Mouse (Mus musculus) yolk sac, embryonic 10.5 days (tissue): ENCODE data around the gene Gfral.
A peak's percentile ranks its signal among the peaks of the same experiment; 100 is the strongest.

ENCODE experiments used
- DNase-seq: peaks from one replicate; pipeline ENCODE4 v3.0.0-alpha.2; 2017; ENCODE audit warnings: low spot score

Gene Gfral

GRCm38 (mm10) chr9:76213557-76213956 lies at the start of gene Gfral:
Gene Gfral (minus strand): TSS chr9:76213657.
- no peak for DNase-seq

DNA sequence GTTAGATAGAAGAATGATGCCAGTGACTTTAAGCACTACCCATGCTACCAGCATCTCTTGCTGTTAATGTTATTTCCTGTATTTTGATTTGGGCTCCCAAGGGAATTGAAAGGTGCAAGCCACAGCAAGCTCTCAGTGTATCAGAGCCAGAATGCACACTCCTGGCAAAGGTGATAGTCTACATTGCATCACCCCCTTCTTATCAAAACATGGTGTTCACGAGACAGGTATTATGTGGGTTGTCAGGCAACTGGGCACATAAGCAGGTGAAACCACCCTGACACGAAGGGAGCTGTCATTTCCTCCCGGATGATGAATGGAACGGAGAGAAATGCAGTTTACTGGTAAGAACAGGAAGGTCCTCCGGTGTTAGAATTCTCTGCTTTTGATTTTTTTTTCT lies 44.3 kb upstream of the Gfral start:
- no peak for DNase-seq

GRCm38 (mm10) chr9:76252544-76252943 lies 39.1 kb upstream of the Gfral start:
- DNase-seq = no peak

DNA sequence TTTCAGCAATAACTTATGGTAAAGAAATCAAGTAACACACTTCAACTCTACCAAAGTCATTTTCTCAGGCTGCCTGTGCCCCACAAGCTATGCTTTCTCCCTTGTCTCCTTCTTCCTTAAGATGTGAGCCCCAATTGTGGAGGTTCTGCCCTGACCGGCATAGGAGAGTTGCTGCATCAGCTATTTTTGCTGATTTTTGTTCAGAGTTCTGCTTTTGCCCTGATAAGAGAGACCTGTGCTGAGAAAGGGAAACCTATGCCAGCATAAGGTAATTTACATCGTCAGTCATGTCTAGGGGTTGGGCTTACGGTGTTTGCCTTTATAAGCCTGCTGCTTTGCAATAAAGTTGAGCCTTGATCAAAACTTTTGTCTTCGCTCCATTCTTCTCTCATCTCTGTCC lies 38.7 kb upstream of the Gfral start:
- no peak for DNase-seq

GRCm38 (mm10) chr9:76242322-76242721 lies 28.9 kb upstream of the Gfral start:
- no peak for DNase-seq

GRCm38 (mm10) chr9:76237946-76238345 lies 24.5 kb upstream of the Gfral start:
- DNase-seq = no peak

- DNase-seq = no peak
These were observed 23.8 kb upstream of the Gfral start for GRCm38 (mm10) chr9:76237243-76237642.

- peak; percentile 61 for DNase-seq
These were observed 23.2 kb upstream of the Gfral start for GRCm38 (mm10) chr9:76236626-76237025.

GRCm38 (mm10) chr9:76235945-76236503 lies 22.6 kb upstream of the Gfral start:
- DNase-seq = peak; percentile 71

DNA sequence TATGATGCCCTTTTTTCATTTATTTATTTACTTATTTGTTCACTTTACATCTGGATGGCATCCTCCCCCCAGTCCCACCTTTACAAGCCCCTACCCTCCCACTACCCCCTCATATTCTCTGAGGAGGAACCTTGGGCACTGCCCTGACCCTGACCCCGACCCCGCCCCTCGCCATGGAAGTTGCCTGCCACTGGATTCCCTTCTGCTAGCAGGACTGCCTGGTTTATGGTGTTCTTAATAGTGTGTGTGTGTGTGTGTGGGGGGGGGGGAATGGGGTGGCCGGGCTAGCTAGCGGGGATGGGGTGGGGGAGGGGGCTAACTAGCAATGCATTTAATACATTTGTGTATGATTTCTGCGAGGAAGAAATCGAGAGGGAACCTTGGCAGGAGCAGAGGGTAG lies 21.4 kb upstream of the Gfral start:
- peak; percentile 24 for DNase-seq

- no peak for DNase-seq
These were observed 16.9 kb upstream of the Gfral start for GRCm38 (mm10) chr9:76230400-76230799.

DNA sequence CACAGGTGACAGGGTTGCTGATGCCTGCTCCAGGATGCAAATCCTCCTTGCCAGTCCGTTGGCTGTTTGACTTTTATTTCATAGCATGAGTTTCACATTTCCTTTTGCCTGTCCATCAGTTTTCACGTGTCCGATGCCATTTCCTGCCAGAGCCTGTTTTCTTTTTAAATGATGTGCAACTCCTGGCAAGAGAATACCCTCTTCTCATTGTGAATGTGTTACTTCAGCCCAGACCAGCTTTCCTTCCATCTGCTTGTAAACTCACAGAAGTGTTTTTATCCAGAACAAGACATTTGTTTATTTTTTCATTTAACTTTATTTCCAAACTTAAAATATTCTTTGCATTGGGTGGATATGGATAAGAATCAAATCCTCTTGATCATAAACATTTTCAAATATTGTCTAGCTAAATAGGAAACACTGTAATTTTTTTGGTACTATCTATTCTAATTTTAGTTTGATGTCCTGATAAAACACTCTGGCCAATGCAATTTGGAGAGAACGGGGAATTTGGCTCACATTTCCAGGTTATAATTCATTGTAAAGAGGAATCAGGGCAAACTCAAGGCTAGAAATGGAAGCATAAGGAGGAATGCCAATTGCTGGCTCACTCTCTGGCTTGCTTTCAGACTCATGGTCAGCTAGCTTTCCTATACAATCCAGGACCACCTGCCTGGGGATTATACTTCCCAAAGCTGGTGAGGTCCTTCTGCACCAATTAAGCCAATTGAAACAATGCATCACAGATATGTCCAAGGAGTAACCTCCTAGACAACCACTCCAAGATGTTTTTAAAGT lies 3.9 kb upstream of the Gfral start:
- no peak for DNase-seq

- DNase-seq = no peak
These were observed 1.2 kb upstream of the Gfral start for GRCm38 (mm10) chr9:76214678-76215077.

- no peak for DNase-seq
These were observed 16.5 kb downstream of the Gfral start for GRCm38 (mm10) chr9:76196917-76197316.

DNA sequence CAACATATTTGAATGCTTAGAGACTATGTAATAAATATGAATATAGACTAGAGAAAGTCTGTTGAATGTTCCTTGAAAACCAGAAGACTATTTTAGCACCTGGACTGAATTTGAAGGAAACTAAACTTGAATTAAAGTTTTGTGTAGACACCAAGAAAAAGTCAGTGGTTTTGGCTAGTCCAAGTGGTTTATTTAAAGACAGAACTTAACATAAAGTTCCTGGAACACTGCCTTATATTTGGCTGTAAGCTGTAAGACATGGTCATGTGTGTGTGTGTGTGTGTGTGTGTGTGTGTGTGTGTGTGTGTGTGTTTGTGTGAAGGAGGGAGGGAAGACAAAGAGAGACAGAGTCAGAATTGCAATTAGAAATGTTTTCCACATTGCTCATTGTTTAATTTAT lies 34.2 kb downstream of the Gfral start:
- DNase-seq = no peak

GRCm38 (mm10) chr9:76172686-76173295 lies 40.7 kb downstream of the Gfral start:
- no peak for DNase-seq

GRCm38 (mm10) chr9:76168355-76168754 lies 45.1 kb downstream of the Gfral start:
- DNase-seq = no peak

GRCm38 (mm10) chr9:76162446-76162845 lies 51.0 kb downstream of the Gfral start:
- DNase-seq = no peak

DNA sequence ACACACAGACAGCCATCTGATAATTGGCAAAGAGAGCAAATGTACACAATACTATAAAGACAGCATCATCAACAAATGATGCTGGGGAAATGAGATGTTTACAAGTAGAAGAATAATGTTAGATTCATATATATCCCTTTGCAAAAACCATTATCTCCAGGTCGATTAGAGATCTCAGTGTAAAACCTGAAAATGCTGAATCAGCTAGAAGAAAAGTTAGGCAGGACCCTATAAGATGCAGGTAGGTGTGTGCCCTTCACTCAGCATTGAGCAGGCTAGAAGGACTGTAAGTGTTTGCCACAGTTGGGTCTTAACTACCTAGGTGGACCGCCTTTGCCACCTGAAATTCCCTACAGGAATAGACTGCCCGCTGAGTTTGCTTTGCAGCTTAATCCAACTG lies 67.9 kb downstream of the Gfral start:
- no peak for DNase-seq

DNA sequence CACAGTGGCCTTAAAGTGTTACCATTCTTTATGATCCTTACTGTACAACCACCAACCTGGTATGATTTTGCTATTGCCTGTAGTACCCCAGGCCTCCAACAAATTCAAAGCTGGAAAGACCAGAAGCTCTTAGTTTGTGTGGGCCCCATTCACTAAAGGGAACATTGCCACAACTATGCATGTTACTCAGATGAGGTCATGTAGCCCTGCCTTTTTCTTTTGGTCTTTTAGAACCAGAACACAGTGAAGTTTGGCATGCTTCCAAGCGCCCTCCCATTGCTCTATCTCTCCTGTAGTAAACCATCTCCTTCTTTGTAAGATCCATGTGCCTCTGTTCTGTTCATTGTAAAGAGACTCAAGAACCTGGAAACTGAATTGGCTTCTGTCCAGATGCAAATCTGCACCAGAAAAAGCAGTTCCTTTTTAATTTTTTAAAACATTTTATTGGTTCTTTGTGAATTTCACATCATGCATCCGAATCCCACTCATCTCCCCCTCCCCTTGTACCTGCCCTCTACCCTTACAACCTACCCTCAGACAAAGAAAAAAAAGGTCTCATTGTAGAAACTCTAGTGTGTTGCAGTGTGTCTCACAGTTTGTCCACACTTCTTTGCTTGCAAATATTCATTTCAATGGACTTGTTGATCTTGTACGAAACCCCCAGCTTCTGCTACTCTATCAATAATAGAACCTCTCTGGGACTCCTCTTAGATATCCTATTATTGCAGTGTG lies 74.9 kb downstream of the Gfral start:
- DNase-seq = no peak

DNA sequence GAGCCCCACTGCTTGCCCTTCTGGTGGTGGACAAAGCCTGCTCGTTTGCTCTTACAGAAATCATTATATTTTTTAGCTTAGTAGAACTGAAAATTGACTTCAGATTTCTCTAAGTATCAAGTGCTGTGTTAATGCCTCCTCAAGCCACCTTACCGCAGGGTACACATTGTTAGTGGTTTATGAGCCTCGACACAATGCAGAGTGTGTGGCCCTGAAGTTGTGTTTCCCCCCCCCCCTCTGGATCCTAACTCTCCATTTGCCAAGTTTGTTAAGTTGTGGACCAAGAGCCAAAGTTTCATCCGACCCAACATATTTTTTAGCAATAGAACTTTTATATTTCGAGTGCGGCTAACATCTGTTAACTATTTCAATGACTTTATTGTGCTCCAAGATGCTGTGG lies 79.4 kb downstream of the Gfral start:
- DNase-seq = no peak

DNA sequence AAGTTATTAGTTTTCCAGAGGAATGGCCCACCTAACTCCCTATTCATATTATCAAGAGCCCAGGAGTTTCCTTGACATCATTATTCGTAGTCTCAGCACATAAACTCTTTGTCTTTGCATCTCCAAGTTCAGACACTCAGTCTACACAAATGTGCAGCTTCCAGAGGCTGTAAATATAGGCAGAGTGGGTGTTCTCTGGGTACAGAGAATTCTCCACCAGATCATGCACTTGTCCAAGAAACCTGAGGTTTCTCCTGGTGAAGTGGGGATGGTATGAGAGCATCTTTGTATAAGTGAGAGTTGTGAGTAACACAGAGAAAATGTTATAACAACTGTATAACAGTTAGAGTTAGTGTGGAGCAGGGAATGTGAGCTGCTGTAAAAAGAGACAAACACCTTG lies 84.1 kb downstream of the Gfral start:
- no peak for DNase-seq

- DNase-seq = no peak
These were observed 89.2 kb downstream of the Gfral start for GRCm38 (mm10) chr9:76124249-76124648.
